Mouse (Mus musculus) limb, embryonic 13.5 days (tissue): ENCODE data around the gene Dnmt1. TPM values are rescaled to one million over a fixed set of nuclear protein-coding genes. Genes with fewer than 3 reads are reported as not detected.
A peak's percentile ranks its signal among the peaks of the same experiment; 100 is the strongest.

Source experiments
- ATAC-seq: fragments of 200-750 bp; cut with Nextera tagmentation; 2 replicates; pipeline ENCODE4 v1.8.0; 2017; ENCODE audit warnings: low read depth, moderate number of reproducible peaks, moderate TSS enrichment; ENCODE audit not compliant: low FRiP score
- H3K27ac ChIP-seq: fragments of 300-500 bp; sonication (generic); 2 replicates; pipeline ENCODE4 v1.5.1; 2015; ENCODE audit warnings: inconsistent platforms, mild to moderate bottlenecking, moderate library complexity
- H3K27me3 ChIP-seq: fragments of 300-500 bp; sonication (generic); 2 replicates; pipeline ENCODE4 v1.6.1; 2015; ENCODE audit warnings: mild to moderate bottlenecking, inconsistent platforms
- H3K36me3 ChIP-seq: fragments of 300-500 bp; sonication (generic); 2 replicates; pipeline ENCODE4 v1.6.1; 2015; ENCODE audit warnings: inconsistent platforms, mild to moderate bottlenecking, moderate library complexity
- H3K4me1 ChIP-seq: fragments of 300-500 bp; sonication (generic); 2 replicates; pipeline ENCODE4 v1.6.1; 2015; ENCODE audit warnings: inconsistent platforms
- H3K4me2 ChIP-seq: fragments of 300-500 bp; sonication (generic); replicated peaks from 2 replicates; pipeline ENCODE4 v1.6.1; 2015; ENCODE audit warnings: inconsistent platforms, mild to moderate bottlenecking, moderate library complexity
- H3K4me3 ChIP-seq: fragments of 300-500 bp; sonication (generic); 2 replicates; pipeline ENCODE4 v1.5.1; 2015; ENCODE audit warnings: moderate library complexity, mild to moderate bottlenecking, inconsistent platforms
- H3K9ac ChIP-seq: fragments of 300-500 bp; sonication (generic); 2 replicates; pipeline ENCODE4 v1.6.1; 2015; ENCODE audit warnings: mild to moderate bottlenecking, inconsistent platforms
- H3K9me3 ChIP-seq: fragments of 300-500 bp; sonication (generic); 2 replicates; pipeline ENCODE4 v1.6.1; 2016; ENCODE audit warnings: inconsistent platforms
- WGBS: fragments of 180-500 bp; shearing (Covaris S2); methylation state at CpG from one replicate; pipeline ENCODE4 v1.1.7; 2015; 5-methylcytosine and 5-hydroxymethylcytosine counted together
- polyA plus RNA-seq: library from polyadenylated mRNA; unstranded; fragments of >200 nt; fragmentation: Nextera tagmentation; extraction: Ambion mirVana; gene quantifications from 2 replicates; pipeline ENCODE4 v1.2.1, GENCODE M21; 2015

The Dnmt1 gene
- polyA plus RNA-seq, 1 experiment from 2014 or later = 104 TPM

DNA sequence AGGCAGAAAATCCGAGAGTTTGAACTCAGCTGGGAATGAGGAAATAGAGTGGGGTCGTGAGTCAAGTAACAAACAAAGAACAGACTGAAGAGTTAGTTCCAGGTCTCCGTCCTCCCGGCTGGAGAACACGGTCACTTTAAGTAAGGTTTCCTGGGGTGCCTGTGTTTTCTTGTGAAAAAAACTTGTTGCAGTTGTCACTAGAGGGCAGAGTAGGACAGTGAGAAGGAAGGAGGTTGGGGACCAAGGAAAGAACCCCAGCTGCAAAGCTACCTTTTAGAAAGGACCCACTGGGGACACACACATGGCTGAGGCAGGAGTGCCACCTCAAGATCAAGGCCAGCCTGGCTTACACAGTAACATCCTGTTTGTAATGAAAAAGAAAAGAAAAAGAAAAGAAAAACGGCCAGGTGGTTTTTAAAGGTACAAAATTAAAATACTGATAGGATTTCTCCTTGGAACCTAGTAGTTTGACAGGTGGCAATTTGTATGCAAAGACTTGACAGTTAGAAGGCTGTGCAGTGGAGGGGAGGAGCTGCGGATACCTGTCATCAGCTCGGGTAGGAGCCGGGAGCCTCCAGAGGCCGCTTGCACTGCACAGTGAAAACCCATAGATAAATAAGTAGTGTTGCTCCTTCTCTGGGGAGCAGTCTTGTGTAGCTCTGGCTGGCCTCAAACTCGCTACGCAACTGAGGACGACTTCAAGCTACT, 58.1 kb downstream of the Dnmt1 start:
- Histone ChIP-seq H3K9me3 (no peaks in the 10 kb centered on the region), H3K4me1 (peaks cover 18% of the 10 kb centered on the region), H3K4me2 (no peak overlapping the region), H3K9ac (peak overlapping the region; percentile 25; the same call in 1 of the 2 replicates), H3K4me3 (no peak overlapping the region), H3K27ac (no peak overlapping the region; the same call in 1 of the 2 replicates), H3K36me3 (peaks cover 32% of the 10 kb centered on the region), H3K27me3 (no peaks in the 10 kb centered on the region)
- no peak for ATAC-seq
- WGBS = 15% methylated on average over 13 of the region's 13 CpGs

DNA sequence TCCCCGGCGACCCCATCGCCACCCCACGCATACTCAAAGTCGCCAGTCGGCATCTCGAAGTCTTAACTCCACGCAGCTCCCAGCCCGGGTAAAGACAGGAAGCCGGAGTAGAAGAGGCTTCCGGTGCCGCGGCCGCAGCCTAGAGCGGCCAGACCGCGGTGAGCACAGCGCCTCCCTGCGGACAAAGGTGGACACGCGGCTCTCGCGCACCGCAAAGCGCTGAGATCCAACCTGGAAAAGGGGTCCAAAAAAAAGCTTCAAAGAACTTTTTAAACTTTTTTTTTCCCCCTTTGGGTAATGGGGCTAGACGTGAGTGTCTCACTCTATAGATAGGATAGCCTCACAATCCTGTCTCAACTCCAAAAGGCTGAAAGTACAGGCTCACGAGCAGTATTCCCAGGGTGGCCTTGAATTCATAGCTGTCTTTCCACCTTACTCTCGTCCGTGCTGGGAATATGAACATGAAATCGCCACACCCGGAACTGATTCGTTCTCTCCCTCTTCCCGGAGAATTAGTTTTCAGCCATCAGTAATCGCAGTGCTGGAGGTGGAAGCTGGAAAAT, 61.1 kb downstream of the Dnmt1 start, which contains the start of gene Eif3g:
Gene Eif3g (minus strand): TSS at position 113 of the 563 bp plus-strand sequence.
- peak within 1 kb of the TSS; percentile 93 for H3K4me3 ChIP-seq
- H3K27me3 ChIP-seq = no peaks in the 10 kb centered on the region
- peaks cover 37% of the 10 kb centered on the region for H3K36me3 ChIP-seq
- peak within 1 kb of the TSS; percentile 96 for H3K9ac ChIP-seq
- ATAC-seq = peak; percentile 91
- peaks cover 21% of the 10 kb centered on the region for H3K4me1 ChIP-seq
- H3K4me2 ChIP-seq = peak within 1 kb of the TSS; percentile 94
- 3% methylated on average over 34 of the region's 34 CpGs for WGBS
- H3K9me3 ChIP-seq = no peaks in the 10 kb centered on the region
- H3K27ac ChIP-seq = peak within 1 kb of the TSS; percentile 44; the same call in 1 of the 2 replicates

DNA sequence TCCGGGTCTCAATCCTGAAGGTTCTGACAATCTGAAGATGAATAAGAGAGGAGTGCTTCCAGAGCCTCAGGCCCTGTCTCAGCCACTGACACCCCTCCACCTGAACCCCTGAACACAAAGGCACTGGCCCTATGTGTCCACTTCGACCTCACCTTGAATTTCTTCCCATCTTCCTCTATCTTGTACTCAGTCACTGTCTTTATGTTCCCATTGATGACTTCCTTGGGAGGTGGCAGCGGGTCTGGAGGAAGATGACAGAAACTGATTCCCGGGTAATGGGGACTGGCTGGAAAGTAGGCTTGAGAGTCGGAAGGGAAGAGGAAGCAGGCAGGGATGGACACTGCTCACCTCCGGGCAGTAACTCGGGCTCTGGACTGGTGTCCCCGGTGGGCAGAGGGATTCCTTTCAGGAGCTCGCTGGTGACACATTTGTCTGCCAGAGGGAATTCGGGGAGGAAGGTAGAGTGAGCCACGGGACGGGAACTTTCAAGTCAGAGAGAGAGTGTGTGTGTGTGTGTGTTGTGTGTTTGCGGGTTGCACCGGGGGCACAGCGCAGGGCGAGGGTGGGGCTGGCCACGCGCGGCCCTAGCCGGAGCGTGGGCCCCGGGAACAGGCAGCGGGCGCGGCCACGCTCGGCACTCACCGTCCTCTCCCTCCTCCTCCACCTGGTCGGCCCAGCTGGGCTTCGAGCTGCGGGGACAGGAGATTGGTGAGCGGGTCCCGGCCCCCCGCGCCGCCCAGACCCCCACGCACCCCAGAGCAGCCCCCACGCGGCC, 61.8 kb downstream of the Dnmt1 start:
- peaks cover 44% of the 10 kb centered on the region for H3K36me3 ChIP-seq
- peak overlapping the region; percentile 93 for H3K4me3 ChIP-seq
- WGBS = 4% methylated on average over 38 of the region's 39 CpGs
- peak overlapping the region; percentile 44; the same call in 1 of the 2 replicates for H3K27ac ChIP-seq
- H3K9ac ChIP-seq = peak overlapping the region; percentile 96
- H3K4me1 ChIP-seq = peaks cover 21% of the 10 kb centered on the region
- H3K4me2 ChIP-seq = peak overlapping the region; percentile 94
- no peaks in the 10 kb centered on the region for H3K9me3 ChIP-seq
- H3K27me3 ChIP-seq = no peaks in the 10 kb centered on the region
- peak; percentile 57 for ATAC-seq

DNA sequence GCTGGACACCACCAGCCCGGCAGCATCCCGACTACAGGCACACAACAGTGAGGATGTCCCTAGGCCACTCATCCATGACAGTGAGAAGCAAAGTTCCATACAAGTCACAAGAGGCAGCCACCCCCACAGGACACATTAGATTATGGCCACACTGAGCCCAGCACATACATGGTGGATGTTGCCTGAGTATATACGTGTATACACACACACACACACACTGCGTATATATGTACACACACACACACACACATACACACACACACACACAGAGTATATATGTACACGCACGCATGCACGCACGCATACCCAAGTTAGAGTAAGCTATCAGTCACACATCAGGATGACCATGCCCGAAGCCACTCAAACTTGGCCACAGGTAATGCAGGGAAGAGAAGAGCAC, 64.3 kb downstream of the Dnmt1 start:
- no peak overlapping the region for H3K4me2 ChIP-seq
- H3K9me3 ChIP-seq = no peaks in the 10 kb centered on the region
- peaks cover 69% of the 10 kb centered on the region for H3K36me3 ChIP-seq
- ATAC-seq = no peak
- no peak overlapping the region for H3K4me3 ChIP-seq
- no peak overlapping the region for H3K27ac ChIP-seq
- WGBS = 93% methylated on average over 9 of the region's 9 CpGs
- no peaks in the 10 kb centered on the region for H3K27me3 ChIP-seq
- peaks cover 21% of the 10 kb centered on the region for H3K4me1 ChIP-seq
- no peak overlapping the region for H3K9ac ChIP-seq

DNA sequence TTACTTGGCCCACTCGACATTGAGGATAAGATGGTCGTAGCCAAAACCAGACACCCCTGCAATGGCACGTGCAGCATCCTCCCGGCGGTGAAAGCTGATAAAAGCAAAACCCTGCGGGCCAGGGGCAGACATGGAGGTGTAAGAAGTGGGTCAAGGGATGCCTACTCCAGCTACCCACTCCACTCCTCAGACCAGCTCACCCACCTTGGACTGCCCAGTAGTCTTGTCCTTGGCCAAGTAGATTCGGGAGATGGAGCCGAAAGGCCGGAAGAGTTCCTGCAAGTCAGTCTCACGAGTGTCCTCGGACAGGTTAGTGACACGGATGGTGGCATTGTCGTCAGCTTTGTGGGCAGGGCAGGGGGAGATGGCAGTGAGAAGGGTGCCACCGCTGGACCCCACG, 65.1 kb downstream of the Dnmt1 start:
- no peak overlapping the region for H3K9ac ChIP-seq
- no peak overlapping the region for H3K4me2 ChIP-seq
- H3K4me1 ChIP-seq = peaks cover 24% of the 10 kb centered on the region
- H3K9me3 ChIP-seq = no peaks in the 10 kb centered on the region
- no peak for ATAC-seq
- no peak overlapping the region for H3K4me3 ChIP-seq
- no peaks in the 10 kb centered on the region for H3K27me3 ChIP-seq
- 93% methylated on average over 15 of the region's 15 CpGs for WGBS
- no peak overlapping the region for H3K27ac ChIP-seq
- H3K36me3 ChIP-seq = peaks cover 77% of the 10 kb centered on the region

DNA sequence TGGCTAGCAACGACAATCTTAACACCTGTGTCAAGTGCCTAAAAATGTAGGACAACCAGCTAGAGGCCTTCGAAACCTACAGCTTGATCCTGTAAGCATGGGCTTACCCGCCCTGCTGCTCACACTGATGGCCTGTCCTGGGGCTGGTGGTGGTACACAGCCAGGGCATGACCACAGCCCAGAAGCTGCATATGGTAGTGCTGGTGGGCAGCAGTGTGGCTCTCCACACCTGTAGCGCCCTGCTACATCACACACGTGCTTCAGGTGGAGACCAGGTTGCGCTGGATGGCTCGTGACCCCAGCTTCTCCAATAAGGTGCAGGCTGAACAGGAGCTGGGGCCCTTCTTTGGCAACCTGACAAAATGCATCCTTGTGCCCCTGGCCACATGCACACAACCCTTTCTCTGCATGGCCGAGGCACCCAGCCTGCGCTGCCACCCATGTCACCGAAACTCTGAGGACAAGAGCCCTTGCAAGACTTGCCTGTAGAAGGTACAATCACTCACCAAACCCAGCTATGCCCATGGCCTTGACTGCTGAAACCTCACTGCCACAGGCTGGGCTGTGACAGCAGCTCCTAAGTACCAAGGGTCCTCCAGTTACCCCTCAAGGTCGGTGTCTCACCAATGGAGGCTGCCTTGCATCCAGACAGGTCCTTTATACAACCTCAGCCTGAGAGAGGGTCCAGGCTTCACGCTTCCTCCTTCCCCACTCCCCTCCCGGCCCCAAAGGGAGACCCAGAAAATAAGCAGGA, 65.9 kb downstream of the Dnmt1 start:
- Histone ChIP-seq H3K4me1 (peaks cover 27% of the 10 kb centered on the region), H3K4me2 (no peak overlapping the region), H3K27me3 (no peaks in the 10 kb centered on the region), H3K9ac (no peak overlapping the region), H3K4me3 (no peak overlapping the region), H3K36me3 (peaks cover 81% of the 10 kb centered on the region), H3K27ac (no peak overlapping the region), H3K9me3 (no peaks in the 10 kb centered on the region)
- WGBS = 86% methylated on average over 13 of the region's 13 CpGs
- ATAC-seq = no peak

DNA sequence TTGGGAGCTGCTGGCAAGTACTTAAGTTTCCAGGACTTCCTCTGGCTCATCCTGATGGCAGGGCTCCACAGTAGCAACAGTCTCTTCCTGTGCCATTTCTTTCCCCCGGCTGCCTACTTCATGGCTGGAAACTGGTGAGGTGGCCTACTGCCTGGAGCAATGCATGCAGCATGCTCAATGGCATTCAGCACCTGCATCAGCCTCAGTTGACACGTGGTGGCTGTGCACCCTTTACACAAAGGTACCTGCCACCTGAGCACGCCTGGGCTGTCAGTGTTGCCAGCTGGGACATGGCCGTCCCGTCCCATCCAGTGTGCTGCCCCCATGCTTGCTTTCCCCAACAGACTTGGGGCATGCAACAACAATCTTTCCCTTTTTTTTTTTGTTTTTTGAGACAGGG, 66.6 kb downstream of the Dnmt1 start:
- H3K4me1 ChIP-seq = peaks cover 26% of the 10 kb centered on the region
- H3K27ac ChIP-seq = peak overlapping the region; percentile 15; the same call in 1 of the 2 replicates
- no peak overlapping the region for H3K9ac ChIP-seq
- 59% methylated on average over 5 of the region's 5 CpGs for WGBS
- H3K36me3 ChIP-seq = peaks cover 81% of the 10 kb centered on the region
- no peak for ATAC-seq
- H3K4me2 ChIP-seq = no peak overlapping the region
- H3K9me3 ChIP-seq = no peaks in the 10 kb centered on the region
- H3K4me3 ChIP-seq = no peak overlapping the region
- no peaks in the 10 kb centered on the region for H3K27me3 ChIP-seq

DNA sequence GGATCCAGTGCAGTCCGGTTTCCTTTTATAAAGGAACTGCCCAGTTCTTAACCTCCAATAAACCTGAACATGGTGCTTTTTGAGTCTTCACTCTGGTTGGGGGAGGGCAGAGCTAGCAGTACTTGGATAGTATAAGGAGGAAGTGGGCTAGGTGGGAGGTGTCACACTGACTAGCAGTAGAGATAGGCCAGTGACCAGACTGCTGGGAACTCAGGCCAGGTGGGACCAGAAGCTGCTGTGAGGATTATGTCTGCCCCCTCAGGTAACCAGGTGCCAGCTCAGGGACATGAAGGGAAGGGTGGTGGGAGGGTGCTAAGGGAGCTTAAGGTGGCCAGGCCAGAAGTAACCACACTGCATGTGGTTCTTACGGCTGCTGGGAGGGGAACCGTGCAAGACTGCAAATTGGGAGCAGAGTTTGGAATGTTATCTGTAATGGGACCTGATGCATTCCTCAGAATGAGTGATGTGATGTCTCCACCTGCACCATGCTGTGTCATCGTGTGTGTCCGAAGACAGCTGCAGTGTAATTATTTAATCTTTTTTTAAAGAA, 67.5 kb downstream of the Dnmt1 start:
- Histone ChIP-seq H3K9me3 (no peaks in the 10 kb centered on the region), H3K4me2 (no peak overlapping the region), H3K9ac (no peak overlapping the region), H3K36me3 (peaks cover 80% of the 10 kb centered on the region), H3K27ac (no peak overlapping the region), H3K27me3 (no peaks in the 10 kb centered on the region), H3K4me1 (peaks cover 18% of the 10 kb centered on the region), H3K4me3 (no peak overlapping the region)
- no peak for ATAC-seq
- 66% methylated on average over 5 of the region's 5 CpGs for WGBS

DNA sequence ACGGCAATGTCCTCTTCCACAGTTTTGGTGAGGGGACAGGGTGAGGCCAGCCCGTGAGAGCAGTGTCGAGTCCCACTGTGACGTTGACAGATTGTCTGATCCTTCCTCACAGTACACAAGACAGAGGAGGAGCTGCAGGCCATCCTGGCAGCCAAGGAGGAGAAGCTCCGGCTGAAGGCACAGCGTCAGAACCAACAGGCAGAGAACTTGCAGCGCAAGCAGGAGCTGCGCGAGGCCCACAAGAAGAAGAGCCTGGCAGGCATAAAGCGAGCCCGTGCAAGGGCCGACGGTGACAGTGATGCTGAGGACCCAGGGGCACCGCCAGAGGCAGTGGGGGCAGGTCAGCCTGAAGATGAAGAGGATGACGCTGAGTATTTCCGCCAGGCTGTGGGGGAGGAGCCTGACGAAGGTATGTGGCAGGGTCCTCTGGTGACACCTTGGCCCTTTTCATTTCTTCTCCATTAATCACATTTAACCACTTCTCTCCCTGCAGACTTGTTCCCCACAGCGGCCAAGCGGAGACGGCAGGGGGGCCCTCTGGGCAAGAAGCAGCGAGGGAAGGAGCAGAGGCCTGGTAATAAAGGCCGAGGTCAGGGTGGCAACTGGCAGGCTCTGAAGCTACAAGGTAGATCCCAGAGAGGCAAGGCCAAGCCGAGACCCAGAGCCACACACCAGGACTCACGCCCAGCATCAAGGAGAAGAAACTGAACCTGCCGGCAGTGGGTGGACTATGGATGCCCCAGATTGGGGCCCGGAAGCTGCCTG, 68.2 kb downstream of the Dnmt1 start:
- no peaks in the 10 kb centered on the region for H3K9me3 ChIP-seq
- H3K4me3 ChIP-seq = no peak overlapping the region
- no peak overlapping the region for H3K9ac ChIP-seq
- no peaks in the 10 kb centered on the region for H3K27me3 ChIP-seq
- no peak overlapping the region for H3K27ac ChIP-seq
- ATAC-seq = no peak
- no peak overlapping the region for H3K4me2 ChIP-seq
- peaks cover 12% of the 10 kb centered on the region for H3K4me1 ChIP-seq
- peaks cover 73% of the 10 kb centered on the region for H3K36me3 ChIP-seq
- WGBS = 75% methylated on average over 26 of the region's 26 CpGs

DNA sequence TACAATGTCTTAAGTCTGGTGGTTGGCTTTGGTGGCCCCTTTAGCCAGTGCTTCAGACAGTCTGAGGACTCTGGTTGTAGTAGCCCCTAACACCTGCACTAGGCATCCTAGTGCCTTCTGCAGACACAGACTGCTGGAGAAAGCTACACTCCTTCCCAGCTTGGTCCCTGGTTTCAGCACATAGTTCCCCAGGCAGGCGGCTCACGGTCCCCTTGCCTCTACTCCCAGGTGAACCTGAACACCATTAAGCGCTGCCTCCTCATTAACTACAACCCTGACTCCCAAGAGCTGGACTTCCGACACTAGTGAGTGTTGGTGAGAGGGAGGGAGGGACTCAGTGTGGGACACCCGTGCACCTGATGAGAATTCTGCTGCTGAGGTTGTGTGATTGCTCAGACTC, 69.3 kb downstream of the Dnmt1 start:
- H3K4me1 ChIP-seq = peaks cover 9% of the 10 kb centered on the region
- H3K4me3 ChIP-seq = no peak overlapping the region
- no peak overlapping the region for H3K4me2 ChIP-seq
- H3K27ac ChIP-seq = no peak overlapping the region
- H3K36me3 ChIP-seq = peaks cover 62% of the 10 kb centered on the region
- no peaks in the 10 kb centered on the region for H3K27me3 ChIP-seq
- 87% methylated on average over 5 of the region's 5 CpGs for WGBS
- ATAC-seq = no peak
- no peaks in the 10 kb centered on the region for H3K9me3 ChIP-seq
- no peak overlapping the region for H3K9ac ChIP-seq
